Mouse (Mus musculus): ENCODE results near the gene Vps26a. TPM values are rescaled to one million over a fixed set of nuclear protein-coding genes. Genes with fewer than 3 reads are reported as not detected.

Vps26a gene
- polyA plus RNA-seq, 1 experiment, result 104 TPM

DNA sequence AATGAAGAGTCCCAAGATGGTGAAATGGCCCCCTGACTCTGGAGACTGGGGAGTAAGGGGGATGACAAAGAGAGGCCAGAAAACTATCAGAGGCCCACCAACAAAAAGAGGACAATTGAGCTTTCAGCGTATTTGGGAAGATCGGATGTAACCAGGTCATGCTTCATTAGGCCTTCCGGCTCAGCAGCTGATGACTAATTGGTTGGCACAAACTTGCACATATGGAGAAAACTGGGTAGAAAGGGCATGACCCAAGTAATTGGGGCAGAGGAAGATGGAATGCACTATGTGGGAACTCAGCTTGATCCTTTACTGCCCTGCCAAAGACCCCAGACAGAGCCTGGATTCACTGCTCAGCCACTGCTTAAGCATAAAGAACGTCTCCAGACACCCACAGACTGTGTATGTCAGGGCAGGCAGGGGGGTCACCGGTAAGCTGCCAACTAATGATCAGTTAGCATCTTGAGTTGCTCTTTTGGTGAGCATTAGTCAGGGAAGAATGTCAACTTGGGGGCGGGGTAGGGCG, 67.7 kb downstream of the Vps26a start:
- no peaks in the 10 kb centered on the region for H3K4me1 ChIP-seq (ENCODE audit: control insufficient read depth, insufficient read depth, low read length)
- no peaks in the 10 kb centered on the region for H3K27me3 ChIP-seq (ENCODE audit: control insufficient read depth, insufficient read depth, low read length)
- no peaks in the 10 kb centered on the region for H3K36me3 ChIP-seq (ENCODE audit: control insufficient read depth, insufficient read depth, low read length)
- TF ChIP-seq CTCF (IDR thresholded peaks at IDR 0.05; ENCODE audit: control insufficient read depth, insufficient read depth, insufficient replicate concordance, low read depth, low read length) (no peak), POLR2A (IDR thresholded peaks at IDR 0.05; ENCODE audit: control insufficient read depth, low read depth, low read length) (no peak)
- H3K27ac ChIP-seq (ENCODE audit: control insufficient read depth, insufficient read depth, low read depth, low read length), result no peak overlapping the region
- H3K4me3 ChIP-seq (ENCODE audit: control insufficient read depth, low read depth, low read length), result no peak overlapping the region

DNA sequence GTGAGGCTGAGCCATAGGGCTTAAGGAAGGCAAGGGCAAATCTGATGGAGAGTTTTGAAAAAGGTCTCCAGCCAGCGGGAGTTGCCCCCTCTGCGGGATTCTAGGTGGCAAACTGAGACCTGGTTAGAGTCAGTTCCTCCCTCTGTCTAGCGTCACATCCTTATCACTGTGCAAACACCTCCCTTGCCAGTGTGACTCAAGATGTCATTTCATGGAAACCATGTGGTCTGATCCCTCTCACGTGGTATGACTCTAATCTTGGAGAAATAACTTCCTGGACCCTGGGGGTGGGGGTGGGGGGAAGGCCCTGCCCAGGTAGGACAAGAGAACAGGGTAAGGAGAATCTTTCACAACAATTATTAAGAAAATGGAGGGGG, 73.0 kb downstream of the Vps26a start:
- TF ChIP-seq POLR2A (IDR thresholded peaks at IDR 0.05; ENCODE audit: control insufficient read depth, low read depth, low read length) (no peak), CTCF (IDR thresholded peaks at IDR 0.05; ENCODE audit: control insufficient read depth, insufficient read depth, insufficient replicate concordance, low read depth, low read length) (no peak)
- Histone ChIP-seq H3K4me3 (ENCODE audit: control insufficient read depth, low read depth, low read length) (no peak overlapping the region), H3K27me3 (ENCODE audit: control insufficient read depth, insufficient read depth, low read length) (no peaks in the 10 kb centered on the region), H3K27ac (ENCODE audit: control insufficient read depth, insufficient read depth, low read depth, low read length) (no peak overlapping the region), H3K4me1 (ENCODE audit: control insufficient read depth, insufficient read depth, low read length) (no peaks in the 10 kb centered on the region), H3K36me3 (ENCODE audit: control insufficient read depth, insufficient read depth, low read length) (no peaks in the 10 kb centered on the region)

DNA sequence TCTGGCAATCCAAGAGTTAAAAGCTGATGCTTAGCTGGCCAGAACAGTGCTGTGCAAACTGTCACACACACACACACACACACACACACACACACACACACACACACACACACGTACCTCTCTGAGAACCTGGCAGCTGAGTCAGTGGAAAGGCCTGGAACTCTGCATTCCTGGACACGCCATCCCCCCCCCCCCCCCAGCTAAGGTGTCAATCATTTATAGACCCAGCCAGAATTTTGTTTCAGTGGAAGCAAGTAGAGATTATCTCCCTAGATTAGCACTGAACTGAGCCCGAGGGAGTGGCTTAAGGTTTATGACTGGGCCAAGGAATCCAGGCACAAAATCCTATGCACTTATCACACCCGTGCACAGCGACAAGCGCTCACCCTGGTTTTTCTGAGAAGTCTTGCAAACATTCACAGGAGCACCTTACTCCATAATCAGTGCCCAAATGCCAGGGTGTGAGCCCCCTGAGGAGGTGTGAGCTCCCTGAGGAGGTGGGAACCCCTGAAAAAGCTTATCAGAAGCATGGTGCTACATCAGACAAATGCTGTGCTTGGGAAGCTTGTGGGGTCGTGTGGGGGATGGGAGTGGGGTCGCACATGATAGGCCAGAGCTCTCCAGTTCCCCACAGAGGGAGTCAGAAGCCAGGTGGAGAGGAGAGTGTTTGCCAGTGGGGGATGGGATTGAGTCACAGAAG, 73.5 kb downstream of the Vps26a start:
- Histone ChIP-seq H3K27ac (ENCODE audit: control insufficient read depth, insufficient read depth, low read depth, low read length) (no peak overlapping the region), H3K4me3 (ENCODE audit: control insufficient read depth, low read depth, low read length) (no peak overlapping the region), H3K36me3 (ENCODE audit: control insufficient read depth, insufficient read depth, low read length) (no peaks in the 10 kb centered on the region), H3K27me3 (ENCODE audit: control insufficient read depth, insufficient read depth, low read length) (no peaks in the 10 kb centered on the region), H3K4me1 (ENCODE audit: control insufficient read depth, insufficient read depth, low read length) (no peaks in the 10 kb centered on the region)
- TF ChIP-seq CTCF (IDR thresholded peaks at IDR 0.05; ENCODE audit: control insufficient read depth, insufficient read depth, insufficient replicate concordance, low read depth, low read length), result no peak

DNA sequence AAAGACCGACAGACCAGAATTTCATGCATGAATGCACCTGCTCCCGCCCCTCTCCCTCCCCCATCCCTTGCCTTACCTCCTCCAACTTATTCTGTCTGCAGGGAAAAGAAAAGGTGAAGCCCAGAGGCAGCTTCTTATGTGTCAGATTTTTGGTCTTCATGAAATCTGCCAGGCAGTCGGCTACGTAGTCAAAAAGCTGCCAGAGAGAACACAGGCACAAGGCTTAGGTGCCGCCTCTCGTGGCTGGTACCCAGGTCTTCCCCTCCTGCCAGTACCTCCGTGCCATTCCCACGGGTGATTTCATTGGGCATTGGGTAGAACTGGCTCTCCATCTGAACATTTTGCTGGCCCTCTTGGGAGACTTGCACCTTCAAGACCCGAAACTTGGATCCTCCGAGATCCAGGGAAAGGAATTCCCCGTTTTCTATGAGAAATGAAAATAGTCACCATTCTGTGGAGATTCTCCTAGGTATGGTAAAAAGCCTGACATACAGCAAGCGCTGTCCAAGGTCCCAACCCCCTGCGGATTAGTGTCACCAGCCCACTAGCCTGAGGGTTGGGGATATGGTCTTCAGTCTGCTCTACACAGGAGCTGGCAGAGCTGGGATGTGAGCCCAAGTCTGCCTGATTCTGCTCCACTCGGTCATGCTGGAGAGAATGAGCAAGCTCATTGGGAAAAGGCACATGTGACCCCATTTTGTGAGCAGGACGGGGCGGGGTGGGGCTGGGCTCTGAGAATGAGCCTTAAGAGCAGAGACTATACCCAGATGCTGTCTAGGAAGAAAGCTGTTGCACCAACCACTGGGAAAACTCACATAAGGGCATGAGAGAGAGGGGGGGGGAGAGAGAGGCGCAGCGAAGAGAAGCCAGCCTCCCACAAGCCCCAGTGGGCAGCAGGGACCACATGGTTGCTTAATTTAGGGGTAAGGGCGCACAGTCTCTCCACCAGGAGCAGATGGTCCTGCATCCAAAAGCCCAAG, 74.9 kb downstream of the Vps26a start:
- no peak overlapping the region for H3K27ac ChIP-seq (ENCODE audit: control insufficient read depth, insufficient read depth, low read depth, low read length)
- H3K4me3 ChIP-seq (ENCODE audit: control insufficient read depth, low read depth, low read length), result no peak overlapping the region
- no peaks in the 10 kb centered on the region for H3K27me3 ChIP-seq (ENCODE audit: control insufficient read depth, insufficient read depth, low read length)
- no peak for TF ChIP-seq POLR2A (IDR thresholded peaks at IDR 0.05; ENCODE audit: control insufficient read depth, low read depth, low read length)
- no peak for TF ChIP-seq CTCF (IDR thresholded peaks at IDR 0.05; ENCODE audit: control insufficient read depth, insufficient read depth, insufficient replicate concordance, low read depth, low read length)
- H3K4me1 ChIP-seq (ENCODE audit: control insufficient read depth, insufficient read depth, low read length), result no peaks in the 10 kb centered on the region
- no peaks in the 10 kb centered on the region for H3K36me3 ChIP-seq (ENCODE audit: control insufficient read depth, insufficient read depth, low read length)

DNA sequence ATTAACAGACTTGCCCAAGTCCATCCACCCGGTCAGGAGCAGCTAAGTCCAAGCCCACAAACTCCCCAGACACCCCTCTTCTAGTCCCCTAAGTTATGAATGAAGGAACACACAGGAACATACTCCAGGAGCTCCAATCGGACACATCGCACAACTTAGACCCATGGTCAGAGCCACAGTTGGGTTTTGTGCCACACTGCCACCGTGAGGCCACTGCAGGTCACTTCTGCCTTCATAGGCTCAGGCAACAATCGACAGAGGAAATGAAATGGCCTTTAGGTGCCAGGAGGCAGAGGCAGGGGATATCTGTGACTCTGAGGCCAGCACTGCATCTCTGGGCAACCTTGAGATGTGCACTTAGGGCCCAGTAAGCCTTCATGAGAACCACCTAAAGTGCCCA, 75.7 kb downstream of the Vps26a start:
- Histone ChIP-seq H3K27ac (ENCODE audit: control insufficient read depth, insufficient read depth, low read depth, low read length) (no peak overlapping the region), H3K36me3 (ENCODE audit: control insufficient read depth, insufficient read depth, low read length) (no peaks in the 10 kb centered on the region), H3K4me3 (ENCODE audit: control insufficient read depth, low read depth, low read length) (no peak overlapping the region), H3K27me3 (ENCODE audit: control insufficient read depth, insufficient read depth, low read length) (no peaks in the 10 kb centered on the region), H3K4me1 (ENCODE audit: control insufficient read depth, insufficient read depth, low read length) (peaks cover 2% of the 10 kb centered on the region; the same call in 1 of the 2 replicates)
- no peak for TF ChIP-seq POLR2A (IDR thresholded peaks at IDR 0.05; ENCODE audit: control insufficient read depth, low read depth, low read length)
- TF ChIP-seq CTCF (IDR thresholded peaks at IDR 0.05; ENCODE audit: control insufficient read depth, insufficient read depth, insufficient replicate concordance, low read depth, low read length), result peak; percentile 70; the same call in 1 of the 2 replicates

Other genes with a start within 250 kb of the Vps26a start
- gene Tacr2, start 234.4 kb downstream of the Vps26a start, polyA plus RNA-seq (2012; rRNA removed), result 0.88 and 1.2 TPM in 2 replicates
- gene Hk1, start 106.9 kb downstream of the Vps26a start, polyA plus RNA-seq (2012; rRNA removed), result 853 and 878 TPM in 2 replicates
- gene Hkdc1, start 64.3 kb downstream of the Vps26a start, polyA plus RNA-seq (2012; rRNA removed), result 0.02 and 0.25 TPM in 2 replicates
- gene 4930507D05Rik, start 37.3 kb downstream of the Vps26a start, polyA plus RNA-seq (2012; rRNA removed), result 5.3 and 6.2 TPM in 2 replicates
- 15.1 and 15.3 TPM in 2 replicates for gene Supv3l1, start 37.1 kb downstream of the Vps26a start, polyA plus RNA-seq (2012; rRNA removed)
- 18.0 and 20.5 TPM in 2 replicates for gene Srgn, start 40.6 kb upstream of the Vps26a start, polyA plus RNA-seq (2012; rRNA removed)
- gene Kif1bp, start 91.7 kb upstream of the Vps26a start, polyA plus RNA-seq (2012; rRNA removed), result 41.7 and 47.4 TPM in 2 replicates
- 15.7 and 18.1 TPM in 2 replicates for gene Ddx21, start 115.5 kb upstream of the Vps26a start, polyA plus RNA-seq (2012; rRNA removed)
- 17.8 and 21.0 TPM in 2 replicates for gene Ddx50, start 164.4 kb upstream of the Vps26a start, polyA plus RNA-seq (2012; rRNA removed)
- gene Stox1, start 239.3 kb upstream of the Vps26a start, polyA plus RNA-seq (2012; rRNA removed), result 0.31 and 0.83 TPM in 2 replicates